Mouse (Mus musculus) brain, embryonic 18.5 days (tissue): ENCODE measurements around the gene Rtn4.
"Not testable (repeated sequence)": the region's sequence is repeated elsewhere in the genome, so short reads cannot be mapped to it uniquely, and the experiment has no call there.

ENCODE experiments used
- DNase-seq: peaks from one replicate; pipeline ENCODE4 v3.0.0-alpha.2; 2012; ENCODE audit warnings: low read depth, low spot score

Rtn4 gene

DNA sequence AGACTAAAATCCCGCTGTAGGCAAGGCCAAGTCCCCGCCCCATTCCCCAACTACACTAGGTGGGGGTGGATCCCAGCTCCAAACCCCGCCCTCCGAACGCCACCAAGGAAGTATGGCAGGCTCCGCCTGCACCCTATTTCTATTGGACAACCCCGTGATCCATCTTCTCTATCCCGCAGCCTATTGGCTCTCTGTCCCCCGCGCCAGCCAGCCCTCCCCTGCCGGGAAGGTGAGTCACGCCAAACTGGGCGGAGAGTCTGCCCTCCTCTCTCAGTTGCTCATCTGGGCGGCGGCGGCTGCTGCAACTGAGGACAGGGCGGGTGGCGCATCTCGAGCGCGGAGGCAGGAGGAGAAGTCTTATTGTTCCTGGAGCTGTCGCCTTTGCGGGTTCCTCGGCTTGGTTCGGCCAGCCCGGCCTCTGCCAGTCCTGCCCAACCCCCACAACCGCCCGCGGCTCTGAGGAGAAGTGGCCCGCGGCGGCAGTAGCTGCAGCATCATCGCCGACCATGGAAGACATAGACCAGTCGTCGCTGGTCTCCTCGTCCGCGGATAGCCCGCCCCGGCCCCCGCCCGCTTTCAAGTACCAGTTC, at the start of gene Rtn4:
TSS of gene Rtn4 (plus strand) at position 265 of the 590 bp plus-strand sequence.
- peak; percentile 96 for DNase-seq

- DNase-seq: no peak
These were observed 48.3 kb upstream of the Rtn4 start for GRCm38 (mm10) chr11:29644421-29644820.

DNA sequence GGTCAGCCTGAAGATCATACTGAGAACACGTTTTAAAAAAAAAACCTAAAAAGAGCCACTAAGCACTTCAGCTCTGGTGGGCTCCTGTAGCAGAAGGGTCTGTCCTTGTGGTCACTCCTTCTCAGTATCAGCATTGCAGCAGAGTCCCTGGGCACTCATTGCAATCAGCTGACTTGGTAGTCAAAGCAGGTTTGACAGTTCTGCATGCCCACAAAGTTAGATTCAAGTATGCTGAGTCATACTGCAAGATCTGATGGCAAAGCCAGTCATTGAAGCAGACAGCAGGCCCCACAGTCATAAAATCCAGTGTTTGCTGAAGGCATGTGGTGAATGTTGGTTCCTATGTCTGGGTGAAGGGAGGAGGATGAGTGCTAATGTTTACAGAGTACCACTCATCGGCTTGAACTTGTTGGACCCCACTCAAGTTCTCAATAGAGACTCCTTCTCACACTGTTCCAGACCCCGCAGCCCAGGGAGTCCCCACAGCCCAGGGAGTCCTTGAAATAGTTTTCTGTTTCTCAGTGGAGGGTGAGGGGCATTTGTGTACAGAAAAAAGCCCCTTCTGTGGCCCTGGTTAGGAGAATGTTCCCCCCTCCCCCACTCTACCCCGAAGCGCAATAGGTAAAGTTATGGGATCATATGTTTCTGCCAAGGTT, 47.2 kb upstream of the Rtn4 start:
- DNase-seq: no peak

DNA sequence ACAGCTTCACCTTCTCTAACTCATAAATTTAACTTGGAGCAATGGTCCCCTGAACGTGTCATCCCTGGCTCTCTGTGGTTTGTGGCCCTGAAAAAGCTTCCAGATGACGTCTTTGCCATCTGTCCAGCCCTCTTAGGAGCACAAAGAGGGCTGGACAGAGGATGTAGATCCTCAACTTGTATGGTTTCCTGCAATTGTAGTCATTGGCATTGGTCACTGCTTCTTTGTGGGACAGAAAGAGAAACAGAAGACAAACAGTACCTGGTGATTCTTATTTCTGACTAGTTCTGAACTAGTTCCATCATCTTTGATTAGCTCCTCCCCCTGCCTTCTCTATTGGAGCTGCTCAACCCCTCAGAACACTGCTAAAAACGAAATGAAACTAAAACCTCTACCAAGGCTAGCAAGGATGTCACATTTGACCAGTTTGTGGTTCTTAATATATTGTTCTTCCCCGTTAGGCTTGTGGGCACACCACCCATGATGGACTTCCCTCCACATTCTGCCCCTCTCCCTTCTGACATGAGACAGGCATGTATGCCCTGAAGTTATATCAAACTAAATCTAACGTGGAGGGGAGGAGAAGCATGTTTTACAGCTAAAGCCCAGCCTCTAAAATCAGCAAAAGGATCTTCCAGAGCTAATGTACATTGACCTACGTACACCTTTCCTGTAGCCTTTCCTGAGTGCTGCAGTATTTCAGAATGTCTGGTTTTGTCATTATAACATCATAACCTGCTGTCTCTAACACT, 45.0 kb upstream of the Rtn4 start:
- DNase-seq: no peak

- DNase-seq: not testable (repeated sequence)
These were observed 37.4 kb upstream of the Rtn4 start for GRCm38 (mm10) chr11:29655381-29655780.

DNA sequence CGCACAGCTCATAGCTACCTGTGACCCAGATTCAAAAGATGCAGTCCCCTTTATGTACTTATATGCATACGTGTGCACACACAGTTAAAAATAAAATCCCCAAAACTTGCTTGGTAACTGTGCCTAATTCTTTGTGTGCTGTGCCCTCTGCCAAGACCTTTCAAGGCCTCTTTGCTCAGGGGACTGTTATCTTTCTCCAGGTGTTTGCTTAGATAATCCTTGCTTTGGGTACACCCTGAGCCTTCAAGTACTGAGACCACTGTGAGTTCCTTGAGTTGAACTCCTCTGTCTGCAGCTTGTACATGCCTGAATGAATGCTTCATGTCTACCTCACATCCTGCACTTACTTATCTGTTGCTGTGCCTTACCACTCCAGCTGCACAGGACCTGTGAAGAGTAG, 32.0 kb upstream of the Rtn4 start:
- no peak for DNase-seq

GRCm38 (mm10) chr11:29667634-29668033, 25.1 kb upstream of the Rtn4 start:
- no peak for DNase-seq

DNA sequence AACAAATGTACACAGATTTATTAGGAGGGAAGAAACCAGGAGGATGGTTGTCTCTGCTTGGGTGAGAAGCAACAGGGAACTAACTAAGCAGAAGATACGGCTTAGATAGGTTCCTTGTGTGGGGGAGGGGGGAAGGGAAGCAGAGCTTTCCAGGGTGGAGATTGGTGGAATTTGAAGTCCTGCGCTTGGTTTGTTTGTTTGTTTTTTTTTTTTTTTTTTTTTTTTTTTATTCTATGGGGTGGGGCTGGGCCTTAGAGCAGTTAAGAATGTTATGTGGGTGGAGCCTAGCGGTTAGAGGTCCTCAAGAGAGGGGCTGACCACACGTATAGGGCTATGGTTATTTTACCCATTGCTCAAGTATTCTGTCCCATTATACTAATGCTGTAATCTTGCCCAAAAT, 23.0 kb upstream of the Rtn4 start:
- no peak for DNase-seq

DNA sequence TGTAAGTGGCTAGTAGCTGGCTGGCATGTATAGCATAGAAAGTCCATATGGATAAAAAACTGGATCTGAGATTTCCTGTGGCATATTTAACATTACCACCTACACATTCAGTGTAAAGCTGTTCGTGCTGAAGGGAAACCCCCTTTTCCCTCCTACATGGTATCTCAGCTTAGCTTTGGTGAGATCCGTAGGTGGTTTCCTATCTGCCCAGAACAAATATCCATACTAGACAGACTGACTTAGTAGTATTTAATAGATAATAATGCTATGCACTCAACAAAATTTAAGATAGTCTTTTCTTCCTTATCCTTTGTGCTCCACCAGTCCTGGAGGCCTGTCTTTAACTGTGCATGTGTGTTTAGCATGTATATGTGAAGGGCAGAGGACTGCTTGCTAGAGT, 19.4 kb upstream of the Rtn4 start:
- no peak for DNase-seq

DNA sequence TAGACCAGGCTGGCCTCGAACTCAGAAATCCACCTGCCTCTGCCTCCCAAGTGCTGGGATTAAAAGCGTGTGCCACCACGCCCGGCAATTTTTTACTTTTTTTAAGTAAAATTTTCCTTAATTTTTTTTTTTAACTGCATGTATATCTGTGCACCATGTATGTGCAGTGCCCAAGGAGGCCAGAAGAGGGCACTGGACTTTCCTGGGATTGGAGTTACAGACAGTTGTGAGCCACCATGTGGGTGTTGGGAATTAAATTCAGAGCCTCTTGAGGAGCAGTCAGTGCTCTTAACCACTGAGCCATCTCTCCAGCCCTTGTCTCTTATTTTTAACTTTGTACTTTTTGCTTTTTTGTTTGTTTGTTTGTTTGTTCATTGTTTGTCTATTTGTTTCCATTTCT, 16.0 kb upstream of the Rtn4 start:
- no peak for DNase-seq

DNA sequence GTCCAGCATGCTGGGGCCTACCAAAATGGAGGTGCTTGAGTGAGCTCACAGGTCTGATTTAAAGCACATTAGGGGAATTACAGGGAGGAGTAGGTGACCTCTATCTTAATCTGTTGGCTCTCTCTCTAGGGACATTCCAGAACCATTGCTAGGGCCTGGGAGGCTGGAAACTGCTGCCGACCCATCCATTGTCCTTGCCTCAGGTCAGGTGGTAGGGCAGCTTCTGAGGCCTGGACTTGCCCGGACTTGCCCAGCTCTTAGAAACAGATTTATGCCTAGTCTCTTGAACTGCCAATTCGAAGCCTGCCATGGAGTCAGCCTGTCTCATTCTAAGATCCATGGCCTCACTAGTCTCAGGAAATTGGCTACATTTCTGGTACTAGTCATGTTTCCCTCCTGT, 12.8 kb upstream of the Rtn4 start:
- DNase-seq: no peak

DNA sequence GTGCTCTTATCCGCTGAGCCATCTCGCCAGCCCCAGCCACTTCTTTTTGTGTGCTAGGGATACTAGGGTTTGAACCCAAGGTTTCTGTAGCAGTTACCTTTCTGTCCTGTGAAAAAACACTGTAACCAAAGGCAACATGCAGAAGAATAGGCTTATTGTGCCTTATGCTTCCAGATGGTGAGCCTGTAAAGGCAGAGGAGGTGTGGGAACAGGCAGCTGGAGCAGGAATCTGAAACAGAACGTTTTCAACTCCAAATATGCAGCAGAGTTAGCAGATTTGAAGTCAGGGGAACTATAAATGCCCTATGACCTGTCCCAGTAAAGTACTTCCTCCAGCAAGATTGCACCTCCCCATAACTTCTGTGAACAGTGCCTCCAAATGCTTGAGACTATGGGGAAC, 12.0 kb upstream of the Rtn4 start:
- DNase-seq: no peak

DNA sequence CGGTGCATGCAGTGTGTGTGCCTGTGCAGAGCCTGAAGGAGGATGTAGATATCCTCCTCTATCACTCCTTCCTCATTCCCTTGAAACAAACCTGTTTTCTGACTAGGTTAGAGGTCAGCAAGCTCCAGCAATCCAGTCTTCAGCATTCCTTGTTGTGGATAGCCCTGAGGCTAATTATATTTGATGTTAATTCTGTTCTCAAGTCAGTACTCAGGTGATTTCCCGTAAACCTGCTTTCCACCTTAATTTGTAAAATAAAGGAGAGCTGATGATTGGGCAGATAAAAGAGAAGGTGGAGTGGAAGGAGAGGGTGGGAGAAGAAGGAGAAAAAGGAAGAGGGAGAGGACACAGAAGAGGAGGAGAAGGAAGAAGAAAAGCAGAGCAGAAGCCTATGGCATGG, 8.5 kb upstream of the Rtn4 start:
- no peak for DNase-seq

DNA sequence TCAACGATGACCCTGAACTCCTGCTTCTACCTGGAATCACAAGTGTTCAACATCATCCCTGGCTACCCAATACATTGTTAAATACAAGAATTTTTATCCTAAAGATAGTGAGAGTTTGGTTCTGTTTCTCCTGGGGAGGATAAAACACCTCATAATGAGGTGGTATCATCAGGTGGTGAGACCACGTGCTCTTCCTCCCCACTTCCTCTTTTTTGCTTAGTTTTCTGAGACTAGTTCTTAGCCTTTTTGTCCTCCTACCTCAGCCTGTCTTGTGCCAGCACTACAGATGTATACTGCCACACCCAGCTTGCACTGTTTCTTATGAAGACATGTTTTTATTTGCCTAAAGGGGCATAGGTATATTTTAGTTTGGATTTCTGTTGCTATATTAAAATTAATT, 6.6 kb upstream of the Rtn4 start:
- DNase-seq: no peak

GRCm38 (mm10) chr11:29691556-29691955, 1.2 kb upstream of the Rtn4 start:
- DNase-seq: no peak

DNA sequence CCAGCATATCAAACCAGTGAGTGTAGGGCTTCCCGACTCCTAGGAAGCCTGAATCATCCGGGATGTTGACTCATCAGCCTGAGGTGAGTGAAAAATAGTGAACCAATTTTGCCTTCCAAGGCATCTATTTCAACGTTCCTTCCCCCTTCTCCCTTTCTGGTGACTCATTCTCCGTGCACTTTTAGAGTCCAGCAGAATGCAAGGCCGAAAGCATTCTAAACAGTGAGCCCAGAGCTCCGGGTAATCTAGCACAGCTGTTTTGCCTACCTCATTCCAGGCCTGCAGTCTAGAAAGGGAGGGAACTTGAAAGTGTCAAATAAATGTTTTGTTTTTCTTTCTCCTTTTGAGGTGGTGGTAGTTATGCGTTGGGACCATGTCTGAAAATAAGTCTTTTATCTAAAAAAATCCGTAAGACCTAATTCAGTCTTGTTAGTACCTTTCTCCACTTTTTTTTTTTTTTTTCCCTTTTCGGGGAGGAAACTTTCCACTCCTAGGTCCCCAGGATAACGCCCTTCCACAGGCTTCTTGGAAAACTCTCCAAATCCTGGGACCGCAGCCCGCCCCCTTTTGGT, 550 bp upstream of the Rtn4 start:
- no peak for DNase-seq

DNA sequence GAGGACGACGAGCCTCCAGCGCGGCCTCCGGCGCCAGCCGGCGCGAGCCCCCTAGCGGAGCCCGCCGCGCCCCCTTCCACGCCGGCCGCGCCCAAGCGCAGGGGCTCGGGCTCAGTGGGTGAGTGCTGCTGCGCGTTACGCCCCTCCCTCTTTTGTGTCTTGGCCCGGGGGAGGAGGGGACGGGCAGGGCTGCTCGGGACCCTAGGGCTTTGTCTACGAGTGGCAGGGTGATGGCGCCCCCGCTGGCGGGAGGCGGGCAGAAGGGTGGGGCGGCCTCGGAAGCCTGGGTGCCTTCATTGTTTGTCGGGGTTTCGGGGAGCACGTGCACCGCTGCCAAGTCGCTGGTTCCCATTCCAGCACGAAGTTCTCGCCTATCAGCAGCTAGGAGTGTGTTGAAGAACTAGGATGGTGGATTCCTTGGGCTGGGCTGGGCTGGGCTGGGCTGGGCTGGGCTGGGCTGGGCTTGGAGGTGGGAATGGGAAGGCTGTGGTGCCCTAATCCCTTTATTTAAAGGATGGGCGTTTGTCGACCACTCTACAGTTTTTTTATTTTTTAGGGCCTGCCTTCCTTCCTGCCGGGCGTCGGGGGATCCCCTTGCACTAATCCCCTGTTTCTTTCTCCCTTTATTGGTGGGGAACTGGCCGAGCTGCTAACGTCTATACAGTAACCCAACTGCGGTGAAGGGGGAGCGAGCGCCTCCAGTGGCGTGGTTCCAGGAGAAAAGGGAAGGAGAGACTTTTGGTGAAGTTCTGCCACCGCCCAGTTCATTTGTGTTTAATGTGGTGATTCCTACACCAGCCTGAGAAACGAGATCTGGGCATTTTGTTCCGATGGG, 1.0 kb downstream of the Rtn4 start:
- peak; percentile 79 for DNase-seq

GRCm38 (mm10) chr11:29694754-29695153, 2.0 kb downstream of the Rtn4 start:
- no peak for DNase-seq

DNA sequence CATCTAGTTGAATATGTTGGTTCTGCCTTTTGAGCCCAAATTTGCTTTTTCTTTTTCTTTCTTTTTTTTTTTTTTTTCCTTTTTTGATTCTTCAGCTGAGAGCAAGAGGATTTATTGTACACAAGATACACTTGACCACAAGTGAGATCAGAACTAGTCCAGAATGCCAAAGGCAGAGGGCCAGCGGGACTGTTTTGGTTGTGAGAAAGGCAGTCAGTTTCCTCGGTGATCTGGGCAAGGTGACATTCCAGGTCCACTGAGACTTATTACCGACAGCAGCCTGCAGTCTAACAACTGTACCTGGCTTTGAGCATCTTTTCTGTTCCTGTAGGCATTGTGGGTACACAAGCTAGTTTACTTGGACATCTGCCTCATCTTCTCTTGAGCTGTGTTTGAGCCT, 10.0 kb downstream of the Rtn4 start:
- DNase-seq: no peak

DNA sequence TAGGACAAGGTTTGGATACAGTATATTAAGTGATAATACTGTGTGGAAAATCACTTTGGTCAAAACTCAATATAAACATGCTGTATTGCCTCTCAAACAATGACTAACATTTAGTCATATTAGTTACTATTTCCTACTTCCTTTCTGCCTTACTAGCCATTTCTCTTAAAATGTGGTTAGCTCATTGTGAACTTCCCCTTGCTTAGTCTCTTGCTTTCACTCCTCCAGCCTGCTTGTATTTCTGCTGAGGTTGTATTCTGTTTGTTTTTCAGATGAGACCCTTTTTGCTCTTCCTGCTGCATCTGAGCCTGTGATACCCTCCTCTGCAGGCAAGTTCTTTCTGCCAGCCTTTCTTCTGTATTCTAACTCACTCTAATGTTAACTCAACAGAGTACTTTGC, 12.5 kb downstream of the Rtn4 start:
- no peak for DNase-seq

GRCm38 (mm10) chr11:29706845-29707244, 14.1 kb downstream of the Rtn4 start:
- DNase-seq: no peak

DNA sequence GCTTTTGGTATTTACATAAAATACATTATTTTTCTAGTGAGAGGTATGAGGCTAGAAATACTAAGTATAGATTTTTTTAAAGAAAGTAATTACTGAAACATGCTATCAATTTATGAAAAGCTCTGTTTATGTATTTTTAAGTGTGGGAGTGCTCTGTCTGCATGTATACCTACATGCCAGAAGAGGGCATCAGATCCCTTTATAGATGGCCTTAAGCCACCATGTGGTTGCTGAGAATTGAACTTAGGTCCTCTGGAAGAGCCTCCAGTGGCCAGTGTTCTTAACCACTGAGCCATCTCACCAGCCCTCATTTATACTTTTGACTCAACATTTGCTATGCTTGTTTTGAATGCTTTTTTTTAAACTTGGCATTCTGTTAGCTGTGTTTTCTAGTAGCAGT, 16.8 kb downstream of the Rtn4 start:
- DNase-seq: no peak
